1 mouse cellular context compared by ENCODE assay signal in genomic region chr11:69585718-69586325, GRCm38 (mm10).
TF ChIP-seq lines count a peak whose summit lies in the region.

No protein-coding gene starts in this region.

TF ChIP-seq in ES-E14, 5 proteins besides CTCF, POLR2A, EP300 and RAD21:
- TF ChIP-seq MAFK (IDR thresholded peaks at IDR 0.05; ENCODE audit: insufficient read depth, low read depth, low read length) = 0 out of 2 replicates have a peak, but pooled peaks have one; percentile 3
- TF ChIP-seq ZNF384 (IDR thresholded peaks at IDR 0.05; ENCODE audit: low read depth, low read length) = no peak
TF ChIP-seq in ES-E14: peak in this region for 1.
